Mouse (Mus musculus) neural tube, embryonic 15.5 days (tissue): ENCODE data around the gene Lrp1. TPM values are rescaled to one million over a fixed set of nuclear protein-coding genes. Genes with fewer than 3 reads are reported as not detected.

Experiments used
- ATAC-seq: fragments of 200-750 bp; cut with Nextera tagmentation; 2 replicates; pipeline ENCODE4 v1.8.0; 2017; ENCODE audit warnings: mild to moderate bottlenecking, moderate TSS enrichment, moderate library complexity; ENCODE audit not compliant: low FRiP score
- H3K27ac ChIP-seq: fragments of 300-500 bp; sonication (generic); replicated peaks from 2 replicates; pipeline ENCODE4 v1.5.1; 2015; ENCODE audit warnings: mild to moderate bottlenecking, inconsistent platforms
- H3K27me3 ChIP-seq: fragments of 300-500 bp; sonication (generic); replicated peaks from 2 replicates; pipeline ENCODE4 v1.6.1; 2015; ENCODE audit warnings: inconsistent platforms
- H3K36me3 ChIP-seq: fragments of 300-500 bp; sonication (generic); 2 replicates; pipeline ENCODE4 v1.6.1; 2015; ENCODE audit warnings: inconsistent platforms
- H3K4me1 ChIP-seq: fragments of 300-500 bp; sonication (generic); 2 replicates; pipeline ENCODE4 v1.6.1; 2015; ENCODE audit warnings: inconsistent platforms
- H3K4me2 ChIP-seq: fragments of 300-500 bp; sonication (generic); 2 replicates; pipeline ENCODE4 v1.6.1; 2015; ENCODE audit warnings: inconsistent platforms, mild to moderate bottlenecking, moderate library complexity
- H3K4me3 ChIP-seq: fragments of 300-500 bp; sonication (generic); replicated peaks from 2 replicates; pipeline ENCODE4 v1.5.1; 2015; ENCODE audit warnings: mild to moderate bottlenecking, inconsistent platforms
- H3K9ac ChIP-seq: fragments of 300-500 bp; sonication (generic); replicated peaks from 2 replicates; pipeline ENCODE4 v1.6.1; 2015; ENCODE audit warnings: mild to moderate bottlenecking, inconsistent platforms
- H3K9me3 ChIP-seq: fragments of 300-500 bp; sonication (generic); replicated peaks from 2 replicates; pipeline ENCODE4 v1.6.1; 2016; ENCODE audit warnings: inconsistent platforms
- WGBS: fragments of 180-500 bp; shearing (Covaris S2); methylation state at CpG from one replicate; pipeline ENCODE4 v1.1.7; 2015; ENCODE audit warnings: mixed read lengths; 5-methylcytosine and 5-hydroxymethylcytosine counted together
- polyA plus RNA-seq: library from polyadenylated mRNA; unstranded; fragments of >200 nt; fragmentation: Nextera tagmentation; extraction: Ambion mirVana; gene quantifications from 2 replicates; pipeline ENCODE4 v1.2.1, GENCODE M21; 2015

Lrp1 gene
- polyA plus RNA-seq, 1 experiment from 2014 or later: 108 TPM

DNA sequence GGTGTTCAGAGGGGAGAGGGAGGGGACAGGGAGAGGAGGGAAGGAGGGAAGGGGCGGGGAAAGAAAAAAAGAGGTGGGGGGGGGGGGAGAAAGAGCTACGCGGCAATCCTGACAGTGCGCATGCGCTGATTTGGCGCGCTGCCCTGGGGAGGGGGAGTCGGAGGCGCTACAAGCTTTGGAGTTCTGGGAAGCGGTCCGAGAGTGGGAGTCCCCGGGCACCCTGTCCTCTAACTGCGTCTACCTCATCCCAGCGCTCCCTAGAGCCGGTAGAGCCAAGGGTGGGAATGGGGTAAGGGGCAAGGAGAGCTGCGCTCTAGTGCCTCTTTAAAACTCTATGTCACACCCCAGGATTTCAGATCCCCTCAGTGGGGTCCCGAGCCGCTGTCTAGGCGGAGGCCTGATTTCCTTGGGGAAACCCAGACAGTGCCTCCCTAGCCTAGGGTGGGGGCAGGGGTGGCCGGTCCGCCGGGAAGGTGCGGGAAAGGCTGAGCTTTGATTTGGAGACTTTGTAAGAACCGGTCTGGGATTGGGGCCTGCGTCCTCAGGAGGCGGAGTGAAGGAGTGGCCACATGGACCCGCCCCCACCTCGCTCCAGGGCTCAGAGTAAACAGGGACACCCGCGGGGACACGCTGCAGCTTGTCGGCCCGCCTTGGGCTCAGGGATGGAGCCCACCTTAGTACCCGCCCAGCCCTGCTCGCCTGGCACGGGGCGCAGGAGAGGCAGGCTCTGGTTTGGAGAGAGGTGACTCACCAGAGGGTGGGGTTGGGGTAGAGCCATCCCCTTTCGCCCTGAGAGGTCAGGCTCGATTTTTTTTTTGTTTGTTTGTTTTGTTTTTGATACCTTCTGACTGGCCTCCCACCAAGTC is 476 bp upstream of the Lrp1 start:
- peak overlapping the region; percentile 94 for H3K9ac ChIP-seq
- no peaks in the 10 kb centered on the region for H3K36me3 ChIP-seq
- no peaks in the 10 kb centered on the region for H3K9me3 ChIP-seq
- H3K27me3 ChIP-seq: no peaks in the 10 kb centered on the region
- ATAC-seq: peak; percentile 83
- 0% methylated on average over 37 of the region's 39 CpGs for WGBS
- H3K4me1 ChIP-seq: peaks cover 46% of the 10 kb centered on the region
- peak overlapping the region; percentile 90 for H3K27ac ChIP-seq
- peak overlapping the region; percentile 72 for H3K4me3 ChIP-seq
- H3K4me2 ChIP-seq: peak overlapping the region; percentile 98

DNA sequence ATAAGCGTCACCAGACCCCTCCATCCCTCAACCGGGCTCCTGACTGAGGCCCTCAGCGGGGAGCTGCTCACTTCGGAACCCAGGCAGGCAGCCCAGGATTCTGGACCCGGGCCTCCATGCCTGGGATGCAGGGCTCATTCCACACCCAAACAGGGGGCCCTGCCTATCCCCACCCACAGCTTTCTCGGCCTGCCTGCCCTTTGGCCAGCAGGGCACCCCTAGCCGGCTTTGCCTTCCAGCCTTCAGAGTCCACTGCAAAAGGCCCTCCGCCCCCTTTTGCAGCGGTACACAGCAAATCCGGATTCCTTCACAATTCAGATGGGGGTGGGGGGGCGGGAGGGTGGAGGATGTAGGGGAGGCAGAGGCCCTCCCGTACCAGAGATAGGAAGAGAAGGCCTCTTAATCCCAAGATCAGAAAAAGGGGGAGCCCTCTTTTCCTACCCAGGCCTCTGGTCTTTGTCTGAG is 975 bp downstream of the Lrp1 start:
- no peaks in the 10 kb centered on the region for H3K27me3 ChIP-seq
- no peaks in the 10 kb centered on the region for H3K9me3 ChIP-seq
- no peaks in the 10 kb centered on the region for H3K36me3 ChIP-seq
- peak; percentile 5; the same call in 1 of the 2 replicates for ATAC-seq
- WGBS: 3% methylated on average over 11 of the region's 12 CpGs
- peak overlapping the region; percentile 72 for H3K4me3 ChIP-seq
- H3K27ac ChIP-seq: peak overlapping the region; percentile 85
- peaks cover 60% of the 10 kb centered on the region for H3K4me1 ChIP-seq
- H3K9ac ChIP-seq: peak overlapping the region; percentile 94
- peak overlapping the region; percentile 98 for H3K4me2 ChIP-seq

DNA sequence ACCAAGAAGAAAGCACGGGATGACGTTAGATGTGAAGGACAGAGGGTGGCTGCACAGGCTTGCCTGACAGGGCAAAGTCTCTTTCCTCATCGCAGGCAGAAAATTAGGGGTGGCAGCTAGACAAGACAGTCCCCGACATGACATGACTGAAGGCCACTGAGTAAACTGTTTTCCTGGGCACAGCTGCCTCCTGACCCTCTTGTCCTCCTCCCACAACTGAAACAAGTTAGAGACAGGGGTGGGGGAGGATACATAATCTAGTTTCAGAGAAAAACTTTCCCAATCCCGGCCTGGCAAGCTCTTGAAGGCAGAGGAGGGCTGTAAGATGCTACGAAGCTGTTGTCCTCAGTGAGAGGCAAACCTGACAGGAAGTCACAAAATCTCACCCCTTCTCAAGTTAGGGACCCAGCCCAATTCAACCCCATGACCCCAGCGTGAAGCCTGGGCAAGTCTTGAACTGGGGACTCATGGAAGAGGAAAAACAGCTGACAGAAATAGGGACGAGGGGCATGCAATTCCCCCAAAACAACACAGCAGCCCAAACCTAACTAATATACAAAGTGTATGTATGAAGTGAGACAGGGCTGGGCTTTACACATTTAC is 1.7 kb downstream of the Lrp1 start:
- H3K4me2 ChIP-seq: peak overlapping the region; percentile 98
- peak overlapping the region; percentile 85 for H3K27ac ChIP-seq
- no peaks in the 10 kb centered on the region for H3K27me3 ChIP-seq
- no peaks in the 10 kb centered on the region for H3K36me3 ChIP-seq
- H3K9me3 ChIP-seq: no peaks in the 10 kb centered on the region
- H3K4me3 ChIP-seq: peak overlapping the region; percentile 72
- H3K4me1 ChIP-seq: peaks cover 68% of the 10 kb centered on the region
- peak overlapping the region; percentile 94 for H3K9ac ChIP-seq
- WGBS: 27% methylated on average over 8 of the region's 8 CpGs
- no peak for ATAC-seq

DNA sequence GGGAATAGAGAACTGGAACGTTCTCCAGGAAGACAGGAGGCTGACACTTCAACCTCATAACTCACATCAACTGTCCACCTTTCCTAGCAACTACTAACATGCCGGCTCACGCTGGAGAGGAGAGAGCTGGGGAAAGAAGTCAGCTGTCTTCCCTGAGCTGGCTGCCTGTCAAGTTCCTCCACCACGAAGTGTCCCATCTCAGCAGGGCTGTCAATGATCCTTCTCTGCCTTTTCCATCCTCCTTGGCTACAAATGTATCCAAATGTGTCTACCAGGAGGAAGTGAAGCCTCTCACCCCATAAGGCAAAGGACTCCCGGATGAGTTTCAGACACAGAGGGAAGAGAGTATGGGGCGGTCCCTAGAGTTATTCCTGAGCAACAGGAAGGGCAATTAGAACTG is 2.8 kb downstream of the Lrp1 start:
- Histone ChIP-seq H3K9me3 (no peaks in the 10 kb centered on the region), H3K4me1 (peaks cover 77% of the 10 kb centered on the region), H3K36me3 (no peaks in the 10 kb centered on the region; the same call in 1 of the 2 replicates), H3K27ac (0 out of 2 replicates have a peak overlapping the region, but pooled peaks have one; percentile 9), H3K4me2 (peak overlapping the region; percentile 98), H3K9ac (peak overlapping the region; percentile 94), H3K4me3 (peak overlapping the region; percentile 72), H3K27me3 (no peaks in the 10 kb centered on the region)
- 27% methylated on average over 6 of the region's 6 CpGs for WGBS
- no peak for ATAC-seq

DNA sequence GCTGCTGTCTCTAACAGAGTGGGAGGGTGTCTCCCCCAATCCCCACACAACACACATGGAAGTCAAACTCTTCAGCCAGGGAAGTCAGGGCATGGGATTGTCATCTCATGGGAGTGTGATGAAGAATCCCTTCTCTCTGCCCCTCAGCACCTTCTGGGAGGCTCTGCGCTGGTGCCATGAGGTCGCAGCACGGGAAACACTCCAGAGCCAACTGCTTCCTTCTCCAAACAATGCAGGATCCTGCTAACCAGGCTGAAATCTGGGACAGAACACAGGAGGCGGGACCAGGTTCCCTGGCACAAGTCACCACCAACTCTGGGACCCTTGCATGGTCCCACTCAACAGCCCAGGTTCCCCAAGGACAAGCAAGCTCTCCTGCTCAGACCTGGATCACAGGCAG is 3.7 kb downstream of the Lrp1 start:
- Histone ChIP-seq H3K9me3 (no peaks in the 10 kb centered on the region), H3K27ac (0 out of 2 replicates have a peak overlapping the region, but pooled peaks have one; percentile 45), H3K36me3 (peaks cover 8% of the 10 kb centered on the region), H3K4me1 (peaks cover 77% of the 10 kb centered on the region), H3K4me2 (peak overlapping the region; percentile 98), H3K27me3 (no peaks in the 10 kb centered on the region), H3K9ac (no peak overlapping the region), H3K4me3 (no peak overlapping the region)
- ATAC-seq: no peak
- 69% methylated on average over 4 of the region's 4 CpGs for WGBS

DNA sequence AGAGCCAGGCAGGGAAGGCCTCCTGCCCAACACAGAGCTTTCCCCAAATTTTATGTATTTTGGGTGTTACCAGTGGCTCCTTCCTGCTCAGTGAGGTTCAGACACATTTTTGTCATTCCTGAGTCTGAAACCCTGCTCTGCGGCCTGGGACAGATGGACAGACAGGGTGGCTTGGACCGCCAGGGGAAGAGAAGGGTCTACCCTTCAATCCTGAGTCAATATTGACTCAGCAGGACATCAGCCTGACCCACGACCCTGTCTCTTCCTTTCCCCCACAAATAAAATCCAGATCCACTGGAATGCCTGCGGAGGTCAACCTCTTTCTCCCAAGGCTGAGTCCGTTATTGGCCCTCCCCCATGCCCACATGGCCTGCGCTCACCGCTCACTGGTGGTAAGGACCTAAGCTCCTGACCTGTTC is 4.7 kb downstream of the Lrp1 start:
- H3K4me2 ChIP-seq: peak overlapping the region; percentile 98; the same call in 1 of the 2 replicates

DNA sequence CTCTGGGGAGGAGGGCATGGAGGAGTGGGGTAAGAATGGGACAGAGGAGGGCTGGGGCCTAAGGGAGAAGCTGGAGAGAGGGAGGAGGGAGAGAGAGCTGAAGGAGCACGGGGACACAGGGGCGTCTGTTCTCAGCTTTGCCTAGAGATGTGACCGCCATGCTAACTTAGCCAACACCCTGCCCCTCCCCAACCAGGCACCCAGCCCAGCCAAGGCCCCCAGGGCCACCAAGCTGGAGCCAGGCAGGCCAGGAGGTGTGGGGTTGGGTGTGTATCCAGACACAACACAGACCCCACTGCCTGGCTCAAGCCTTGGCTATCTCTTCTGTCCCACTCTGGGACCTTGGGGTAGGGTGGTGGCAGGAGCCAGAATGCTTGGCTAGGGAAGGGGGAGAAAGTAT is 5.4 kb downstream of the Lrp1 start:
- Histone ChIP-seq H3K9ac (no peak overlapping the region), H3K4me3 (no peak overlapping the region), H3K4me1 (peaks cover 67% of the 10 kb centered on the region), H3K36me3 (peaks cover 23% of the 10 kb centered on the region), H3K27ac (peak overlapping the region; percentile 65), H3K27me3 (no peaks in the 10 kb centered on the region), H3K9me3 (no peaks in the 10 kb centered on the region), H3K4me2 (peak overlapping the region; percentile 2; the same call in 1 of the 2 replicates)
- no peak for ATAC-seq
- 69% methylated on average over 3 of the region's 3 CpGs for WGBS

More for the DNA sequence above, 4.7 kb downstream of the Lrp1 start:
- no peaks in the 10 kb centered on the region for H3K27me3 ChIP-seq
- ATAC-seq: no peak
- H3K9me3 ChIP-seq: no peaks in the 10 kb centered on the region
- H3K9ac ChIP-seq: no peak overlapping the region
- peaks cover 18% of the 10 kb centered on the region for H3K36me3 ChIP-seq
- H3K27ac ChIP-seq: peak overlapping the region; percentile 65
- WGBS: 55% methylated on average over 7 of the region's 7 CpGs
- no peak overlapping the region for H3K4me3 ChIP-seq
- H3K4me1 ChIP-seq: peaks cover 67% of the 10 kb centered on the region

DNA sequence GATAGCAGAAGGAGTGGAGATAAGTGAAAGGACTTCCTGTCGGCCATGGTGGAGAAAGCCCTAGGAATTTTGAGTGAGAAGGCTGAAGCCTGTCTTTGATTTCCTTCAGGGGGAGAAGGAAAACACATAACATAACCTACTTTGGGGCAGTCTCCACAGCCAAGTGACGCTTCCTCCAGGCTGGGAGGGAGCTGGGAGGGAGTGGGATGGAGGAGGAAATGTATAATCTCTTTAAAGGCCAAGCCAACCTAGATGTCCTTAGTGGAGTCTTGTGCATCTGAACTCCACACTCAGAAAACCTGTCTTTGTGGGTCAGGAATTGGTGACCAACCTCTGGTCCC is 5.9 kb downstream of the Lrp1 start:
- WGBS: 30% methylated on average over 2 of the region's 2 CpGs
- peak overlapping the region; percentile 65 for H3K27ac ChIP-seq
- no peaks in the 10 kb centered on the region for H3K27me3 ChIP-seq
- H3K4me1 ChIP-seq: peaks cover 67% of the 10 kb centered on the region
- no peak for ATAC-seq
- H3K4me2 ChIP-seq: 0 out of 2 replicates have a peak overlapping the region, but pooled peaks have one; percentile 7
- peaks cover 29% of the 10 kb centered on the region for H3K36me3 ChIP-seq
- no peaks in the 10 kb centered on the region for H3K9me3 ChIP-seq
- H3K9ac ChIP-seq: no peak overlapping the region
- no peak overlapping the region for H3K4me3 ChIP-seq

DNA sequence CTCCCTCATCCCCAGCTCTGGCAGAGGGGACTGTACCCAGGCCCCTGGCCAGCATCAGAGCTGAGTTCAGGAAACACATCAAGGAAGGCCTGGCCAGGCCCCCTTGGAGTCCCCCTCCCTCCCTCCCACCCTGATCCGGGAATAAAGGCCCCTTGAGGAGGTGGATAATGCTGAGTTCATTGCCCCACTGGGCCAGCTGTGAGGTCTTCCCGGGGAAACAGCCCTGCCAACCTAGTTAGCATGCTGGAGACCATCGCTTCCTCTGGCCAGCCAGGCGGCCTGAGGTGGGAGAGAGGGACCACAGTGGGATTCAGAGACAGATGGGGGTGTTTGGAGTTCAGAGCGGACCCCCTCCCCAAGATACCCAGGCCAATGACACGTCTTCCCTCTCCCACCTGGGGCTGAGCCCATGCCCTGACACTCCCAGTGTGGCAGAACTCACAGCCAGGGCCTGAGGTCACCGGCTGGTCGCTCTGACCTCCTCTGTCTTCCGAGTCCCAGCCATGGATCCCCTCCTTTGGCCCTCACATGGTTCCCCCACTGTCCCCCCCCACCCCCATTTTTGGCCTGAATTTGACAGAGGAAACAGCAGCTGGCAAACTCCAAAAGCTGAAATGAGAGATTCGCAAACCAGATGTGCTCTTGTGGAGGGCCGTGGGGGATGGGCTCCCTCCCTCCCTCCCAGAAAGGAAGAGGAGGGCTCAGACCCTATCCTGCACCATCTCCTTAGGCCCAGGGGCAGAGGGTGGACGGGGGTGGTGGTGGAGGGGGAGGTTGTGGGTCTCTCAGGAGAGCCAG is 6.5 kb downstream of the Lrp1 start:
- ATAC-seq: peak; percentile 61; the same call in 1 of the 2 replicates
- Histone ChIP-seq H3K27me3 (no peaks in the 10 kb centered on the region), H3K9ac (no peak overlapping the region), H3K9me3 (no peaks in the 10 kb centered on the region), H3K27ac (peak overlapping the region; percentile 65), H3K4me3 (no peak overlapping the region), H3K4me2 (peak overlapping the region; percentile 7; the same call in 1 of the 2 replicates), H3K4me1 (peaks cover 62% of the 10 kb centered on the region), H3K36me3 (peaks cover 34% of the 10 kb centered on the region)
- WGBS: 18% methylated on average over 12 of the region's 12 CpGs

DNA sequence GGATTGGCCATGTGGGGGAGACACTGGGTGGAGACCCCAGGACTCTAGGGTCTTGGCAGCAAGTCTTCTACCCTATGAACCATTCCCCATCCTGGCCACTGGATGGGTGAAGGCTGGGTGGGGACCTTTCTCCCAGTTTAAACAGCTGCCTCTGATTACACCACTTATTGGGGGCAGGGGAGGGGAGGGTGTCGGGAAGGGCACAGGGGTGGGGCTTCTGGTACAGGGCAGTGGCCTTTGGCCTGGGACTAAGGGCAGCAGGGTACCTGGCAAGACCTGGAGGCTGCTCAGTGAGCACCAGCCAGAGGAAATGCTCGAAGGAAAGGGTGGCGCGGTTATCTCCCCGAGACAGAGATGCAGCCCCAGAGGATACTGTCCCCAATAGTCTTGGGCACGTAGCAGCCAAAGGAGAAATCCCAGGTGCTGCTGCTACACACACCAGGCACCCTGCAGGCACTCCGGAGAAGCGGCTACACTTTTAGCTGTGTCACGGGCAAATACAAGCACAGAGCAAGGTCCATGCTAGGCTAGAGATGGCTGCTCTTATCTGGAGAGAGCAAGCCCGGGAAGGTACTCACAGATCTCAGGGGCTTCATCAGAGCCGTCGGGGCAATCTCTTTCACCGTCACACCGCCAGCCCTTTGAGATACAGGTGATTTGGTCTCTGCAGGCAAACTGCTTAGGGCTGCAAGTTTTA is 8.7 kb downstream of the Lrp1 start:
- ATAC-seq: no peak
- 90% methylated on average over 14 of the region's 14 CpGs for WGBS
- no peaks in the 10 kb centered on the region for H3K27me3 ChIP-seq

DNA sequence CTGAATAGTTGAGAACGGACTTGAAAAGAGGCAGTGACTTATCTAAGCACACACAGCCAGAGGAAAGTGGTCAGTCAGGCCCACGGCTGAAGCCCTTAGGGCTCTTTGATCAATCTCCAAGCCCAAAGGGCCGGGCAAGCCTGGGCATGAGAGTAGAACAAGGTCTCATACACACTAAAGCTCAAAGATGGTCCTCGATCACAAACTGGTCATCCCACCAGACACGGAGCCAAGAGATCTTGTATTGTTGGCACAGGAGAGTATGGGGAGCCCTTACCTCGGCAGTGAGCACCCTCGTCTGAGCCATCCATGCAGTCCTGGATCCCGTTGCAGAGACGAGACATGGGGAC is 10.9 kb downstream of the Lrp1 start:
- Histone ChIP-seq H3K36me3 (peaks cover 71% of the 10 kb centered on the region), H3K9me3 (no peaks in the 10 kb centered on the region), H3K9ac (no peak overlapping the region), H3K4me3 (no peak overlapping the region), H3K4me2 (no peak overlapping the region), H3K27ac (no peak overlapping the region), H3K27me3 (no peaks in the 10 kb centered on the region), H3K4me1 (peaks cover 18% of the 10 kb centered on the region)
- no peak for ATAC-seq
- 91% methylated on average over 9 of the region's 9 CpGs for WGBS

More for the DNA sequence above, 8.7 kb downstream of the Lrp1 start:
- Histone ChIP-seq H3K9me3 (no peaks in the 10 kb centered on the region), H3K27ac (no peak overlapping the region), H3K4me1 (peaks cover 40% of the 10 kb centered on the region), H3K4me2 (no peak overlapping the region), H3K36me3 (peaks cover 52% of the 10 kb centered on the region), H3K9ac (no peak overlapping the region), H3K4me3 (no peak overlapping the region)
